Mouse (Mus musculus) forebrain, postnatal 0 days (tissue): Measurements from ENCODE around the gene Rpl29. TPM values are rescaled to one million over a fixed set of nuclear protein-coding genes. Genes with fewer than 3 reads are reported as not detected.

Source experiments
- ATAC-seq: fragments of 200-750 bp; cut with Nextera tagmentation; 2 replicates; pipeline ENCODE4 v1.8.0; 2017; ENCODE audit warnings: mild to moderate bottlenecking, moderate library complexity
- DNase-seq: peaks from one replicate; pipeline ENCODE4 v3.0.0-alpha.2; 2015
- H3K27ac ChIP-seq: fragments of 300-500 bp; sonication (generic); 2 replicates; pipeline ENCODE4 v1.5.1; 2014; ENCODE audit warnings: low read depth, mild to moderate bottlenecking, antibody characterized with exemption, low read length, moderate library complexity, mixed read lengths
- H3K27me3 ChIP-seq: fragments of 300-500 bp; sonication (generic); 2 replicates; pipeline ENCODE4 v1.6.1; 2014; ENCODE audit warnings: mild to moderate bottlenecking, low read length, mixed read lengths; ENCODE audit not compliant: insufficient read depth
- H3K36me3 ChIP-seq: fragments of 300-500 bp; sonication (generic); 2 replicates; pipeline ENCODE4 v1.6.1; 2014; ENCODE audit warnings: mild to moderate bottlenecking, moderate library complexity; ENCODE audit not compliant: insufficient read depth
- H3K4me1 ChIP-seq: fragments of 300-500 bp; sonication (generic); 2 replicates; pipeline ENCODE4 v1.6.1; 2014; ENCODE audit warnings: antibody characterized with exemption; ENCODE audit not compliant: insufficient read depth
- H3K4me2 ChIP-seq: fragments of 300-500 bp; sonication (generic); 2 replicates; pipeline ENCODE4 v1.6.1; 2014; ENCODE audit warnings: low read depth, mild to moderate bottlenecking, moderate library complexity
- H3K4me3 ChIP-seq: fragments of 300-500 bp; sonication (generic); 2 replicates; pipeline ENCODE4 v1.5.1; 2014; ENCODE audit warnings: low read depth, low read length, mixed read lengths
- H3K9ac ChIP-seq: fragments of 300-500 bp; sonication (generic); 2 replicates; pipeline ENCODE4 v1.6.1; 2014; ENCODE audit warnings: mild to moderate bottlenecking
- H3K9me3 ChIP-seq: fragments of 300-500 bp; sonication (generic); 2 replicates; pipeline ENCODE4 v1.6.1; 2016; ENCODE audit warnings: low read length
- CTCF ChIP-seq: sonication (generic); IDR thresholded peaks from 2 replicates; pipeline ENCODE4 v1.5.1; 2016; ENCODE audit warnings: antibody characterized with exemption, control low read depth, low read depth
- WGBS: fragments of 180-500 bp; shearing (Covaris S2); extraction: QIAGEN DNeasy Blood & Tissue Kit; methylation state at CpG from one replicate; pipeline ENCODE4 v1.1.7; 2014; 5-methylcytosine and 5-hydroxymethylcytosine counted together
- polyA plus RNA-seq: library from polyadenylated mRNA; unstranded; fragments of >200 nt; fragmentation: Nextera tagmentation; extraction: Ambion mirVana; gene quantifications from 2 replicates; pipeline ENCODE4 v1.2.1, GENCODE M21; 2015
- total RNA-seq: library from RNA; depleted of rRNA; stranded (reverse); fragments of >200 nt; gene quantifications from 2 replicates; pipeline ENCODE4 v1.2.3, GENCODE M21; 2014; rRNA removed

Rpl29 gene
- total and polyA plus RNA-seq, 2 experiments from 2014 or later = 678 to 890 TPM

GRCm38 (mm10) chr9:106476924-106477484 lies 47.8 kb downstream of the Rpl29 start, which contains the start of gene Parp3:
Gene Parp3, minus strand, starts transcription at chr9:106476949.
- Histone ChIP-seq H3K36me3 (peaks cover 14% of the 10 kb centered on the region), H3K9me3 (no peaks in the 10 kb centered on the region), H3K4me3 (peak within 1 kb of the TSS; percentile 47), H3K4me1 (peaks cover 5% of the 10 kb centered on the region; the same call in 1 of the 2 replicates), H3K27ac (peak within 1 kb of the TSS; percentile 37), H3K4me2 (peak within 1 kb of the TSS; percentile 85), H3K27me3 (no peaks in the 10 kb centered on the region), H3K9ac (peak within 1 kb of the TSS; percentile 63)
- peak; percentile 99 for ATAC-seq
- peak; percentile 99 for TF ChIP-seq CTCF
- peak; percentile 100 for DNase-seq
- WGBS = under 1% methylated on average over 41 of the region's 41 CpGs

DNA sequence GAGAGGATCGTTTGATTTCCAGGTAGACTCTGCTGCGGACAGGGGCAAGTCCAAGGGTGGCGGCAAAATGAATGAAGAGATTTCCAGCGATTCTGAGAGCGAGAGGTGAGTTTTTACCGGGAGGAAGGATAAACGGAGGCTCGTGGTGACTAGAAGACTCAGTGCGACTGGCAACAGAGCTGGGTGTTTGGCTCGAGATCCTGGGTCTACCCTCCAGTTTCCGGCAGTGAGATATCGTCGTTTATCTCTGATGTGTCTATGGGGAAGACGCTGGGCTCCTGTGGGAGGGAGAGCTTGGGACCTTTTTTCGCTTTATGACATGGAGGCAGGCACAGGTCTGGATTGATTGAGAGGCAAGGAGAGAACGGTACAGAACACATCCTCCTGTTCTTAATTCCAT lies 48.4 kb downstream of the Rpl29 start:
- DNase-seq (no peak), ATAC-seq (no peak)
- 4% methylated on average over 16 of the region's 16 CpGs for WGBS
- Histone ChIP-seq H3K9me3 (no peaks in the 10 kb centered on the region), H3K27ac (peak overlapping the region; percentile 37), H3K4me1 (peaks cover 5% of the 10 kb centered on the region; the same call in 1 of the 2 replicates), H3K4me2 (peak overlapping the region; percentile 85), H3K4me3 (peak overlapping the region; percentile 47), H3K36me3 (peaks cover 17% of the 10 kb centered on the region), H3K27me3 (no peaks in the 10 kb centered on the region), H3K9ac (peak overlapping the region; percentile 63)
- TF ChIP-seq CTCF = no peak

GRCm38 (mm10) chr9:106478101-106478500 lies 48.8 kb downstream of the Rpl29 start:
- Histone ChIP-seq H3K4me1 (peaks cover 5% of the 10 kb centered on the region; the same call in 1 of the 2 replicates), H3K4me3 (peak overlapping the region; percentile 47), H3K27ac (no peak overlapping the region), H3K9ac (peak overlapping the region; percentile 63), H3K9me3 (no peaks in the 10 kb centered on the region), H3K27me3 (no peaks in the 10 kb centered on the region), H3K4me2 (peak overlapping the region; percentile 85), H3K36me3 (peaks cover 22% of the 10 kb centered on the region)
- ATAC-seq (no peak), DNase-seq (no peak)
- no peak for TF ChIP-seq CTCF
- whole genome bisulfite sequencing = 87% methylated on average over 9 of the region's 9 CpGs

DNA sequence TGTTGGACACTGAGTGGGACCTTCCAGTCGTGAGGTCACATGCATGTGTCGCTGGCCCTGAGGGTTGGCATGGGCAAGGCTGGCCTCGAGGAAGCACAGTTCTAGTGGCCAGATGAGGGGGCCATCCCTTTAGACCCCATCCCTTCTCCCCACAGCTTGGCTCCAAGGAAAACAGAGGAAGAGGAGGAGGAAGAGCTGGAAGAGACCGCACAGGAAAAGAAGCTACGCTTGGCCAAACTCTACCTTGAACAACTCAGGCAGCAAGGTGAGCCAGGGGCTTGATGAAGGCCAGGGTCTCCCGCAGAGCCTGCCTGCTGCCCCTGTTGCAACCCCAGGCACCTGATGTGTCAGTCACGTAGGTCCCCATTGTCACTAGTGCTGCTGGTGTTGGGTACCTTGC lies 51.3 kb downstream of the Rpl29 start:
- WGBS = 95% methylated on average over 7 of the region's 7 CpGs
- Histone ChIP-seq H3K4me3 (no peak overlapping the region), H3K27ac (no peak overlapping the region), H3K27me3 (no peaks in the 10 kb centered on the region), H3K4me2 (no peak overlapping the region), H3K36me3 (peaks cover 46% of the 10 kb centered on the region), H3K9me3 (no peaks in the 10 kb centered on the region), H3K9ac (no peak overlapping the region), H3K4me1 (peaks cover 5% of the 10 kb centered on the region; the same call in 1 of the 2 replicates)
- ATAC-seq (no peak), DNase-seq (no peak)
- TF ChIP-seq CTCF = no peak

GRCm38 (mm10) chr9:106481075-106481474 lies 51.8 kb downstream of the Rpl29 start:
- Histone ChIP-seq H3K27ac (no peak overlapping the region), H3K27me3 (no peaks in the 10 kb centered on the region), H3K9ac (no peak overlapping the region), H3K4me1 (peaks cover 5% of the 10 kb centered on the region; the same call in 1 of the 2 replicates), H3K36me3 (peaks cover 51% of the 10 kb centered on the region), H3K4me2 (no peak overlapping the region), H3K9me3 (no peaks in the 10 kb centered on the region), H3K4me3 (no peak overlapping the region)
- DNase-seq = no peak
- no peak for TF ChIP-seq CTCF
- no peak for ATAC-seq
- 96% methylated on average over 15 of the region's 15 CpGs for WGBS

Other genes starting within 250 kb of the Rpl29 start
- 16.5 and 20.6 TPM in 2 replicates for gene Ppm1m, start 229.7 kb upstream of the Rpl29 start, total RNA-seq
- gene Ppm1m, start 229.7 kb upstream of the Rpl29 start, polyA plus RNA-seq = 13.7 and 17.7 TPM in 2 replicates
- 63.1 and 74.6 TPM in 2 replicates for gene Twf2, start 226.3 kb upstream of the Rpl29 start, total RNA-seq
- 50.9 and 55.6 TPM in 2 replicates for gene Twf2, start 226.3 kb upstream of the Rpl29 start, polyA plus RNA-seq
- 0.08 and 0.14 TPM in 2 replicates for gene Tlr9, start 206.9 kb upstream of the Rpl29 start, total RNA-seq
- gene Tlr9, start 206.9 kb upstream of the Rpl29 start, polyA plus RNA-seq = 0.04 TPM in 1 of 2 replicates, not detected in the other
- 58.4 and 68.4 TPM in 2 replicates for gene Alas1, start 180.8 kb upstream of the Rpl29 start, total RNA-seq
- gene Alas1, start 180.8 kb upstream of the Rpl29 start, polyA plus RNA-seq = 70.4 and 77.8 TPM in 2 replicates
- 5.8 and 7.6 TPM in 2 replicates for gene Poc1a, start 148.4 kb upstream of the Rpl29 start, total RNA-seq
- 12.0 and 14.3 TPM in 2 replicates for gene Poc1a, start 148.4 kb upstream of the Rpl29 start, polyA plus RNA-seq
- 43.5 and 44.5 TPM in 2 replicates for gene Dusp7, start 60.8 kb upstream of the Rpl29 start, total RNA-seq
- gene Dusp7, start 60.8 kb upstream of the Rpl29 start, polyA plus RNA-seq = 16.5 and 16.7 TPM in 2 replicates
- gene Acy1, start 8.9 kb downstream of the Rpl29 start, total RNA-seq = 12.9 and 18.1 TPM in 2 replicates
- 20.5 and 21.0 TPM in 2 replicates for gene Acy1, start 8.9 kb downstream of the Rpl29 start, polyA plus RNA-seq
- gene Abhd14b, start 18.0 kb downstream of the Rpl29 start, total RNA-seq = 10.5 and 13.8 TPM in 2 replicates
- 7.6 and 8.8 TPM in 2 replicates for gene Abhd14b, start 18.0 kb downstream of the Rpl29 start, polyA plus RNA-seq
- 54.4 and 63.2 TPM in 2 replicates for gene Abhd14a, start 18.2 kb downstream of the Rpl29 start, total RNA-seq
- gene Abhd14a, start 18.2 kb downstream of the Rpl29 start, polyA plus RNA-seq = 84.1 and 87.1 TPM in 2 replicates
- gene Pcbp4, start 23.8 kb downstream of the Rpl29 start, total RNA-seq = 454 and 602 TPM in 2 replicates
- gene Pcbp4, start 23.8 kb downstream of the Rpl29 start, polyA plus RNA-seq = 251 and 273 TPM in 2 replicates
- gene Gpr62, start 36.5 kb downstream of the Rpl29 start, total RNA-seq = 1.5 and 1.8 TPM in 2 replicates
- gene Gpr62, start 36.5 kb downstream of the Rpl29 start, polyA plus RNA-seq = 2.3 and 3.0 TPM in 2 replicates
- gene Rrp9, start 46.5 kb downstream of the Rpl29 start, total RNA-seq = 45.6 and 52.9 TPM in 2 replicates
- 46.5 and 47.3 TPM in 2 replicates for gene Rrp9, start 46.5 kb downstream of the Rpl29 start, polyA plus RNA-seq
- gene Parp3, start 47.5 kb downstream of the Rpl29 start, total RNA-seq = 2.2 and 6.2 TPM in 2 replicates
- gene Parp3, start 47.5 kb downstream of the Rpl29 start, polyA plus RNA-seq = 1.4 and 1.7 TPM in 2 replicates
- not detected in 2 replicates for gene Iqcf1, start 70.5 kb downstream of the Rpl29 start, total RNA-seq
- gene Iqcf1, start 70.5 kb downstream of the Rpl29 start, polyA plus RNA-seq = not detected in 2 replicates
- gene Iqcf5, start 85.1 kb downstream of the Rpl29 start, total RNA-seq = not detected in 2 replicates
- 0.41 TPM in 1 of 2 replicates, not detected in the other for gene Iqcf5, start 85.1 kb downstream of the Rpl29 start, polyA plus RNA-seq
- not detected in 2 replicates for gene Iqcf3, start 132.2 kb downstream of the Rpl29 start, total RNA-seq
- gene Iqcf3, start 132.2 kb downstream of the Rpl29 start, polyA plus RNA-seq = not detected in 2 replicates
- gene Iqcf4, start 141.5 kb downstream of the Rpl29 start, total RNA-seq = not detected in 2 replicates
- not detected in 2 replicates for gene Iqcf4, start 141.5 kb downstream of the Rpl29 start, polyA plus RNA-seq
- not detected in 2 replicates for gene Iqcf6, start 197.1 kb downstream of the Rpl29 start, total RNA-seq
- gene Iqcf6, start 197.1 kb downstream of the Rpl29 start, polyA plus RNA-seq = not detected in 2 replicates
- 13.6 and 14.6 TPM in 2 replicates for gene Grm2, start 226.6 kb downstream of the Rpl29 start, total RNA-seq
- gene Grm2, start 226.6 kb downstream of the Rpl29 start, polyA plus RNA-seq = 19.8 and 20.7 TPM in 2 replicates